Mouse (Mus musculus) CH12F3 (cell line): Measurements from ENCODE around the gene Eef1a2.

Experiments used
- in situ Hi-C: fragments of 300-500 bp; cut with MboI; formaldehyde crosslinking; loops from 2 replicates; pipeline ENCODE4 v1.14.3; 2020; ENCODE audit warnings: low sequenced_read_pairs

Gene Eef1a2

GRCm38 (mm10) chr2:181159091-181159514, 2.3 kb upstream of the Eef1a2 start:
- in situ Hi-C loops: no loop called here

GRCm38 (mm10) chr2:181158471-181158870, 1.7 kb upstream of the Eef1a2 start:
- in situ Hi-C loops: no loop called here

GRCm38 (mm10) chr2:181157716-181158302, 995 bp upstream of the Eef1a2 start:
- in situ Hi-C loops: no loop called here

GRCm38 (mm10) chr2:181157180-181157579, 366 bp upstream of the Eef1a2 start:
- in situ Hi-C loops: no loop called here

- in situ Hi-C loops: no loop called here
Measured at GRCm38 (mm10) chr2:181155801-181156200, 1.0 kb downstream of the Eef1a2 start.

GRCm38 (mm10) chr2:181154831-181155415, 1.9 kb downstream of the Eef1a2 start:
- in situ Hi-C loops: no loop called here

GRCm38 (mm10) chr2:181154361-181154760, 2.5 kb downstream of the Eef1a2 start:
- in situ Hi-C loops: no loop called here

- in situ Hi-C loops: no loop called here
Measured at GRCm38 (mm10) chr2:181153837-181154236, 3.0 kb downstream of the Eef1a2 start.

- in situ Hi-C loops: no loop called here
Measured at GRCm38 (mm10) chr2:181153131-181153530, 3.7 kb downstream of the Eef1a2 start.

GRCm38 (mm10) chr2:181152701-181153100, 4.1 kb downstream of the Eef1a2 start:
- in situ Hi-C loops: no loop called here

GRCm38 (mm10) chr2:181150281-181150680, 6.5 kb downstream of the Eef1a2 start:
- in situ Hi-C loops: no loop called here

- in situ Hi-C loops: loop anchor here (25.0 kb wide), 1 partner anchor 636 kb away; no protein-coding TSS in a partner anchor
Measured at GRCm38 (mm10) chr2:181148318-181148955, 8.4 kb downstream of the Eef1a2 start.

- in situ Hi-C loops: loop anchor here (25.0 kb wide), 1 partner anchor 635 kb away; no protein-coding TSS in a partner anchor
Measured at GRCm38 (mm10) chr2:181147546-181148317, 9.1 kb downstream of the Eef1a2 start.

- in situ Hi-C loops: loop anchor here (25.0 kb wide), 1 partner anchor 635 kb away; no protein-coding TSS in a partner anchor
Measured at GRCm38 (mm10) chr2:181146976-181147545, 9.8 kb downstream of the Eef1a2 start.

GRCm38 (mm10) chr2:181144675-181145074, 12.1 kb downstream of the Eef1a2 start:
- in situ Hi-C loops: loop anchor here (25.0 kb wide), 1 partner anchor 632 kb away; no protein-coding TSS in a partner anchor

GRCm38 (mm10) chr2:181143509-181144276, 13.1 kb downstream of the Eef1a2 start:
- in situ Hi-C loops: loop anchor here (25.0 kb wide), 1 partner anchor 631 kb away; no protein-coding TSS in a partner anchor

- in situ Hi-C loops: loop anchor here (25.0 kb wide), 1 partner anchor 630 kb away; no protein-coding TSS in a partner anchor
Measured at GRCm38 (mm10) chr2:181142703-181143135, 14.1 kb downstream of the Eef1a2 start.

GRCm38 (mm10) chr2:181139641-181140193, 17.1 kb downstream of the Eef1a2 start:
- in situ Hi-C loops: loop anchor here (25.0 kb wide), 1 partner anchor 627 kb away; no protein-coding TSS in a partner anchor

- in situ Hi-C loops: loop anchor here (25.0 kb wide), 1 partner anchor 625 kb away; no protein-coding TSS in a partner anchor
Measured at GRCm38 (mm10) chr2:181136934-181137333, 19.9 kb downstream of the Eef1a2 start.
